Mouse (Mus musculus): Measurements from ENCODE around the gene Nedd9. TPM values are rescaled to one million over a fixed set of nuclear protein-coding genes. Genes with fewer than 3 reads are reported as not detected.

The Nedd9 gene
- polyA plus RNA-seq, 1 experiment: 65.6 TPM

DNA sequence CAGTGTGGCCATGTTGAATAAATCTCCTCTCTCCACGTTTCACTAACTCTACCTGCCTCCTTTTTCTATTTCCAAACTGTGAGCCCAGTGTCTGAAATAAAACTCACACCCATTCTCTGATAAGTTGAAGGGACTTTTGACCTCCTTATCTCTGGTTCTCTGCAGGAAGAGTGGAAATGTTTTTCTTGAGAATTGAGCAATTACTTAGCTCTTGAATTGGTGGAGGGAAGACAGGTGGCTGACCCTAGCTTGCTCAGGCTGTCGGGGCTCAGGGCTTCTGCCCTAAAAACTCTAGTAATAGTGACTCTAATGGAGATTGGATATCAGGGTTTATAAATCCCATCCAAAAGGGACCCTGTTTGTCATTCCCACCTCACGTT lies 143.3 kb downstream of the Nedd9 start:
- no peak overlapping the region for H3K27ac ChIP-seq (ENCODE audit: insufficient read depth, low read length)
- no peak for TF ChIP-seq CTCF (IDR thresholded peaks at IDR 0.05; ENCODE audit: borderline replicate concordance, insufficient read depth, low read length)
- TF ChIP-seq POLR2A (IDR thresholded peaks at IDR 0.05; ENCODE audit: low read depth, low read length): no peak
- H3K4me1 ChIP-seq (ENCODE audit: control insufficient read depth, insufficient read depth, low read length): peaks cover 8% of the 10 kb centered on the region
- H3K4me3 ChIP-seq (ENCODE audit: insufficient read depth, low read length): no peak overlapping the region

DNA sequence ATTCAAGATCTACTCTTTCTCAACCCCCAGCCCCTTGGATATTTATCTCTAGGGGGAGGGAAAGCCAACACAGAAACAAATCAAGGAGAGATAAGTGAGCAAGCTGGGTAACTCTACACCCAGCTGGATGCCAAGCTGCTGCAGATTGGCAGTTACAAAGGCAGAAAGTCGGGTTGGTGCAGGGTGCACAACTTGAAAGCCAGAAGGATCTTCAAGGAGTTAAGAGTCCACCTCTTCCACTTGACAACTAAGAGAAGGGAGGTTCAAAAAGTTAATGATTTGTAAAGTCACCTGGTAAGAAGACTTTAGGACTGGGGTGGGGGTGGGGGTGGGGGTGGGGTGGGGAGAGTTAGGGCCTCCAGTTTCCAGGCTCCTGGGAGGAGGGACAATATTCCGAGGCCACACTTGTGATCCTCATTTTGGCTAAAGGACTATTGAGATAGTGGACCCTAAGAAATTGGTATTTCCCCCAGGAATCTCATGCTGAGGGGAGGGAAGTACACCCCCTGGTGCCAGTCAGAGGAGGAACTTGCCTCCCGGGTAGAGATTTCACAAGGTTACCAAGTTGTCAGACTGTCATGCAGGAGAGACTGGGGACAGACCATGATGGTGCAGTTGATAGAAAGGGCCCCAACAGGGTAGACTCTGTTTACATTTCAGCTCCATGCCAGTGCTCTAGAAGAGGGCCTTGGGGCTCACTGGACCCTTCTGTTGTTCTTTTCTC lies 143.8 kb downstream of the Nedd9 start:
- H3K4me3 ChIP-seq (ENCODE audit: insufficient read depth, low read length): no peak overlapping the region
- no peak for TF ChIP-seq CTCF (IDR thresholded peaks at IDR 0.05; ENCODE audit: borderline replicate concordance, insufficient read depth, low read length)
- no peak for TF ChIP-seq POLR2A (IDR thresholded peaks at IDR 0.05; ENCODE audit: low read depth, low read length)
- H3K4me1 ChIP-seq (ENCODE audit: control insufficient read depth, insufficient read depth, low read length): peaks cover 13% of the 10 kb centered on the region
- no peak overlapping the region for H3K27ac ChIP-seq (ENCODE audit: insufficient read depth, low read length)

DNA sequence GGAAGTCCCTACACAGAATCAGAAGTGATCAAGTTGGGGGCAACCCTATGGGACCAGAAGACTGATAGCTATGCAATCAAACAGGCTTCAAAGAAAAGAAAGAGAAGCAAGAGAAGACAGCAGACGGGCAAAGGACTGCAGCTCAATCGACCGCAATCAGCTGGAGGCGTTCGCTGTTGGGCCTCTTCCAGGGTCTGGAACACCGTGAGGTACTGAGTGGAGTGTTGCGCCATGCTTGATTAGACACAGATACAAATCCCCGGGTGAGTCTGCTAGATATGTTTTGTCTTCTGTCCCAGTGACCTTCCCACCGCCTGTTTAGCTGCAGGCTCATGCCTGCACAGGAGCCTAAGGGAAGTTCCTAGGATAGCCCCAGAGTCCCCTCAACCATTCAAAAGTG lies 145.7 kb downstream of the Nedd9 start:
- Histone ChIP-seq H3K4me3 (ENCODE audit: insufficient read depth, low read length) (no peak overlapping the region), H3K4me1 (ENCODE audit: control insufficient read depth, insufficient read depth, low read length) (peaks cover 20% of the 10 kb centered on the region), H3K27ac (ENCODE audit: insufficient read depth, low read length) (peak overlapping the region; percentile 77)
- TF ChIP-seq CTCF (IDR thresholded peaks at IDR 0.05; ENCODE audit: borderline replicate concordance, insufficient read depth, low read length) (no peak), POLR2A (IDR thresholded peaks at IDR 0.05; ENCODE audit: low read depth, low read length) (no peak)

DNA sequence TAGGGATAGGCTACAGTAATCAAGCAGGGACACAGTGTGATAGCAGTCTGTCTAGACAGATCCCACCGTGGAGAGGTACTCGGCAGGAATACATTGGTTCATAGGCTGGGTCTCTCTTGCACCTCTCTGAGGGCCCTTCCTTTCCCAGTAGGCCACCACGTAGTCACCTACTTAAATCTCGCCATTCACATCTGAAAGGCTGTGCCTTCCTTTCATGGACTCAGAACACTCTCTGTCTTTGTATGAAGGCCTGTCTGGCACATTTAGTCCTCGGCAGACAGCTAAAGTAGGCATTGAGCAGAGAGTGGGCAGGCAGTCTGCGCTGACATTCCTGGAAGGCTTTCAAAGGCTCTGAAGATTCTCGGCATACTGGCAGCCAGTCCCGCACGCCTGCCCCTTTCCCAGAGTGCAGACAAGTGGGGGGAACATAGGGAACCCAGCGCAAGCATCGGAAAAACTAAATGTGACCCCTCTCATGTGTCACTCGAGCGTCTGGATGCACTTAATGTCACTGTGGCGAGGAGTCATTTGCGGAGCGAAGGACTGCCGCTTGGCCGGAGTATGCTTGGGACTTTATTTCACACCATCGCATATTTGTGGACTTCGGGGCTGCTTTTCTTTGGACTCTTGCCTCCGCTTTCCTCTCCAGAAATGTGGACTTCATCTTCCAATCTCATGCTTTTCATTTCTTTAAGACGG lies 147.4 kb downstream of the Nedd9 start:
- H3K4me1 ChIP-seq (ENCODE audit: control insufficient read depth, insufficient read depth, low read length): peaks cover 28% of the 10 kb centered on the region
- peak; percentile 14; the same call in 1 of the 2 replicates for TF ChIP-seq POLR2A (IDR thresholded peaks at IDR 0.05; ENCODE audit: low read depth, low read length)
- no peak for TF ChIP-seq CTCF (IDR thresholded peaks at IDR 0.05; ENCODE audit: borderline replicate concordance, insufficient read depth, low read length)
- peak overlapping the region; percentile 99 for H3K27ac ChIP-seq (ENCODE audit: insufficient read depth, low read length)
- no peak overlapping the region for H3K4me3 ChIP-seq (ENCODE audit: insufficient read depth, low read length)

DNA sequence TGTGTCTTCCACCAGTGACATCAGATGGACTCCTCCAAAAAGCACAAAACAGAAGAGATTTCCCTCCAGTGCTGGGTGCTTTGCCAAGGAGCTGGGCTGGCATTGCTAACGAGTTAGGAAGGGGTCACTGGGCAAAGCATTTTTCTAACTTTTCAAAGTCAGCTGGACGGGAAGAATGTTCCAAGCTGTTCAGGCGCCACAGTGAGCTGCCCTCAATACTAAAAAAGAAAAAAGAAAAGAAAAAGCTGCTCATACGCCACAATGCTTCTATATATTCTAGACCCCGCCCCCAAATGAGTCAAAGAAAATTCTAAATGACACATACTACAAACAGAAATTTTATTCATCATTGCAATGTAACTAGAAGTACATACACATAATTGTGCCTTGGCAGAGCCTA lies 148.0 kb downstream of the Nedd9 start:
- H3K27ac ChIP-seq (ENCODE audit: insufficient read depth, low read length): peak overlapping the region; percentile 99
- H3K4me3 ChIP-seq (ENCODE audit: insufficient read depth, low read length): no peak overlapping the region
- TF ChIP-seq POLR2A (IDR thresholded peaks at IDR 0.05; ENCODE audit: low read depth, low read length) (no peak), CTCF (IDR thresholded peaks at IDR 0.05; ENCODE audit: borderline replicate concordance, insufficient read depth, low read length) (no peak)
- H3K4me1 ChIP-seq (ENCODE audit: control insufficient read depth, insufficient read depth, low read length): peaks cover 33% of the 10 kb centered on the region

DNA sequence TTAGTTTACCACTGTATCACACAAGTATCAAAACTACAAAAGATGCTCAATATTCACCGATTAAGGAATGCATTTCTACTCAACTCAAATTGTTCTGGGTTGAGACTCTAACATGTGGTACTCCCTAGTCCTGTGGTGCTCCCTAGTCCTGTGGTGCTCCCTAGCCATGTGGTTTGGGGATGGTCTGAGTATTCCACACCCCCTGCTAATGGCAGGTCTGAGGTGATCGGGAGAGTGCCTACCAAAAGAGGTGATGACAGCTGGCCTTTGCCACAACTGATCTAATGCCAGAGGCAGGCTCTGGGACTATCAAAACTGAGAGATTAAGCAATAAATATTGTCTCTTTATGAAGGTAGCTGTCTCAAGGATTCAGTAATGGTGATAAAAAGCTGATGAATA lies 149.8 kb downstream of the Nedd9 start:
- peaks cover 44% of the 10 kb centered on the region for H3K4me1 ChIP-seq (ENCODE audit: control insufficient read depth, insufficient read depth, low read length)
- peak overlapping the region; percentile 48 for H3K27ac ChIP-seq (ENCODE audit: insufficient read depth, low read length)
- H3K4me3 ChIP-seq (ENCODE audit: insufficient read depth, low read length): no peak overlapping the region
- no peak for TF ChIP-seq POLR2A (IDR thresholded peaks at IDR 0.05; ENCODE audit: low read depth, low read length)
- TF ChIP-seq CTCF (IDR thresholded peaks at IDR 0.05; ENCODE audit: borderline replicate concordance, insufficient read depth, low read length): no peak

DNA sequence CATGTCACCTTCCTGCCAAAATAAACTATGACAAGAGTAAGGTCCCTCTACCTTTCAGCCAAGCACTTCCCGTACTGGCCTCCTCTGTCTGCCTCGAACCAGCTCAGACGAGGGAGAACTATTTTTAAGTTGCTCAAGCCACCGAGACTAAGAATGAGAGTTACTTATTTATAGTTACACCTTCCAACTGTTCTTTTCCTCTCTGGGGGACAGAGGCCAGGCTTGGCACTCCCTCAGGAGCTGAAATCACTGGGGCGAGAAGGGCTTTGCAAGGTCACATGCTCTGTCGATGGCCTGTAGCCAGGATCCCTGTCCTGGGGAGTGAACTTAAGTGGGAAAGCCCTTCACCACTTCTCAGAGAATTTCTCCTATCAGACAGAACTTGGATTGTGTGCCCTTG lies 150.9 kb downstream of the Nedd9 start:
- Histone ChIP-seq H3K4me1 (ENCODE audit: control insufficient read depth, insufficient read depth, low read length) (peaks cover 46% of the 10 kb centered on the region), H3K4me3 (ENCODE audit: insufficient read depth, low read length) (no peak overlapping the region), H3K27ac (ENCODE audit: insufficient read depth, low read length) (peak overlapping the region; percentile 72)
- TF ChIP-seq POLR2A (IDR thresholded peaks at IDR 0.05; ENCODE audit: low read depth, low read length): no peak
- no peak for TF ChIP-seq CTCF (IDR thresholded peaks at IDR 0.05; ENCODE audit: borderline replicate concordance, insufficient read depth, low read length)

DNA sequence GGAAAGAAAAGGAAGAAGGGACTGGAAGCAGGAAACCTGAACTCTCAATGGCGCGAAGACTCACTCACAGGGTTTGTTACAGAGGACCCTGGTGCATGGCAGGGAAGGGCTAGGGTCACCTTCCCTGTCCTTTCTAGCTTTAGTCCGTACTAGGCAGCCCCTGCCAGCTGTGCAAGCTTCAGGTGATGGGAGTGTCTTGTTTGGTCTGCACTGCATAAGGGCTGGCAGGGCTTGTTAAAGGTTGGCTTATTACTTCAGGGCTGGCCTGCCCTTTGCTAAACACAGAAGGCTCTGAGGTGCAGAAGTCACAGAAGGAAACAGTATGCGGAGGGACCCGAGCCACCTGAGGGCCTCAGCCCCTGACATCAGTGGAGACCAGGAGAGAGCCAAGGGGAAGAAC lies 151.4 kb downstream of the Nedd9 start:
- Histone ChIP-seq H3K4me1 (ENCODE audit: control insufficient read depth, insufficient read depth, low read length) (peaks cover 50% of the 10 kb centered on the region), H3K27ac (ENCODE audit: insufficient read depth, low read length) (peak overlapping the region; percentile 72), H3K4me3 (ENCODE audit: insufficient read depth, low read length) (no peak overlapping the region)
- TF ChIP-seq CTCF (IDR thresholded peaks at IDR 0.05; ENCODE audit: borderline replicate concordance, insufficient read depth, low read length): no peak
- no peak for TF ChIP-seq POLR2A (IDR thresholded peaks at IDR 0.05; ENCODE audit: low read depth, low read length)

DNA sequence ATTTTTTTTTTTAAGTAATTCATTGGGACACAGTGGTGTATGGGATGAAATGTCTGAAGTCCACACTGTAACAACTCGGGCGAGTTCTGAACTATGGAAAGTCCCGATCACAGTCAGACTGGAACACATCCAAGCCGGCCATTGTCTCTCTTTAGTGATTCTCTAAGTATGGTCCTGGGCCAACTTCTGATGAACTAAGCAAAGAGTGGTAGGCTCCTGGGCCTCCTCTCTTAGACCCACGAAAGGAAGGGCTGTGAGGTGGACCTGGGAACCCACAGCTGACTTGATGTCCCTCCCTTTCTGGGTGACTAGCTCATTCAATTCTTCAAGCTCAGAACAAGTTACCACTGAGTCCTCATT lies 152.5 kb downstream of the Nedd9 start:
- no peak overlapping the region for H3K4me3 ChIP-seq (ENCODE audit: insufficient read depth, low read length)
- TF ChIP-seq CTCF (IDR thresholded peaks at IDR 0.05; ENCODE audit: borderline replicate concordance, insufficient read depth, low read length) (no peak), POLR2A (IDR thresholded peaks at IDR 0.05; ENCODE audit: low read depth, low read length) (no peak)
- H3K27ac ChIP-seq (ENCODE audit: insufficient read depth, low read length): peak overlapping the region; percentile 87
- peaks cover 48% of the 10 kb centered on the region for H3K4me1 ChIP-seq (ENCODE audit: control insufficient read depth, insufficient read depth, low read length)
